Mouse (Mus musculus): ENCODE measurements around the gene Ms4a4c. TPM values are rescaled to one million over a fixed set of nuclear protein-coding genes. Genes with fewer than 3 reads are reported as not detected.

Gene Ms4a4c
- 0.29 and 1.6 TPM in 2 replicates for polyA plus RNA-seq (2014; fragmentation: Nextera tagmentation; extraction: Ambion mirVana)

DNA sequence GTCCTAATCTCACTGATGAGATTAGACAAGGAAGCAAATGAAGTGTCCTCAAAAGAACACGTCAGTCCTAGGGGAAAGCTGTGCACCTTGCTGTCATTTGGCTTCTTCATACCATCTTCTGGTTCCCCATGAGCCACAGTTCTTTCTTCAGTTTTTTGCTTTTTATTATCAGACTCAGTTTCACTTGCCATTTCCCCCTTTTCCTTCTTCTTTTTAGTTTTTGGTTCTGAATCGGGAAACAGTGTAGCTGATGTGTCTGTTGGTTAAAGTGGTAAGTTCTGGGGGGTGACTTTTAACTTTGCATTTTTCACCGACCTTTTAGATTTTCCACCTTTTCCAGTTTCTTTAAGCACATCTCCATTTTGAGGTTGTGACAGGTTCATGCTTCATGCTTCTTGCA is at the start of gene Ms4a4c:
Gene Ms4a4c (plus strand): TSS at position 244 of the 400 bp plus-strand sequence.
- no peak within 1 kb of the TSS for H3K4me2 ChIP-seq (replicated peaks; ENCODE audit: low read depth, low read length)
- H3K4me3 ChIP-seq (ENCODE audit: low read length), result no peak within 1 kb of the TSS
- no peaks in the 10 kb centered on the region for H3K9me3 ChIP-seq (ENCODE audit: control insufficient read depth, low read length)
- 90% methylated on average over 3 of the region's 3 CpGs for WGBS
- no peak within 1 kb of the TSS for H3K9ac ChIP-seq (ENCODE audit: low read depth, low read length)
- no peak within 1 kb of the TSS for H3K27ac ChIP-seq (ENCODE audit: low read depth, low read length)
- H3K27me3 ChIP-seq (ENCODE audit: control insufficient read depth, insufficient read depth, low read length), result no peaks in the 10 kb centered on the region
- H3K4me1 ChIP-seq (ENCODE audit: control insufficient read depth, insufficient read depth, low read length), result no peaks in the 10 kb centered on the region
- no peak for ATAC-seq (ENCODE audit: low FRiP score, low TSS enrichment)
- H3K36me3 ChIP-seq (ENCODE audit: control insufficient read depth, insufficient read depth, low read length), result no peaks in the 10 kb centered on the region

DNA sequence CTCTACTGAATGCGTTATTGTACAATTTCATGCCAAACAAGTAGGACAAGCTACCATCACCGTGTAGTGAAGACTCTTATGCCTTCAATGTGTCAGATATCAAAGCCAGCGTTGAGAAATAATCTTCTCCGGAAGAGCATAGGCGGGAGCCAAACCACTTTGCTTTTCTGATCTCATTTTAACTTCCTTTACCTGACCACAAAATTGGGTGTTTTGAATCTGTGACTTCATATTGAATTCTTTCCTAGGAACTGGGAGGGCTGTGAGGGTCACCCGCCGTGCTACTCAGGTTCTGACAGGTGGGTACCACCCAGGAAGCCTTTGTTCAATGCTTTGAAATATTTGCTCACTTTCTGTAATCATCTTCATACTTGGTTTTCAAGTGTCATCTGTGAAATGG is 48.8 kb upstream of the Ms4a4c start:
- Histone ChIP-seq H3K9me3 (ENCODE audit: control insufficient read depth, low read length) (no peaks in the 10 kb centered on the region), H3K9ac (ENCODE audit: low read depth, low read length) (no peak overlapping the region), H3K4me2 (replicated peaks; ENCODE audit: low read depth, low read length) (no peak overlapping the region), H3K36me3 (ENCODE audit: control insufficient read depth, insufficient read depth, low read length) (no peaks in the 10 kb centered on the region), H3K27ac (ENCODE audit: low read depth, low read length) (no peak overlapping the region), H3K27me3 (ENCODE audit: control insufficient read depth, insufficient read depth, low read length) (no peaks in the 10 kb centered on the region), H3K4me1 (ENCODE audit: control insufficient read depth, insufficient read depth, low read length) (no peaks in the 10 kb centered on the region), H3K4me3 (ENCODE audit: low read length) (no peak overlapping the region)
- 90% methylated on average over 7 of the region's 7 CpGs for WGBS
- no peak for ATAC-seq (ENCODE audit: low FRiP score, low TSS enrichment)

DNA sequence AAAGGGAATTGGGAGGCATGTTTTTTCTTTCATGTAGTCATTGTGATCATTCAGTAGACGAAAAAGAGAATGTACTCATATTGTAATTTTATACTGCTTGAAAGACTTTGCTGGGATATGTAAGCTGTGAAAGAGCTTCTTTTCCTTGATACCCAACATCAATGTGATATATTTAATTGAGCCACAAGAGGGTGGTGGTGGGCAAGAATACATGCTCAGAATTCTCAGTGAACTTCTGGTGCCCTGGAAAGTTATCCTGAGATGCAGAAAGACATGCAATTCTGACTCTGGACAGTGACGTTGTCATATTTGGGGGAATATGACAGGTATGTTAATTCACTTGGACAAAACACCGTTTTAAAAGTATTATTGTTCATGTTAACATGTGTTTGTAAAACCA is 44.5 kb upstream of the Ms4a4c start:
- H3K9ac ChIP-seq (ENCODE audit: low read depth, low read length), result no peak overlapping the region

DNA sequence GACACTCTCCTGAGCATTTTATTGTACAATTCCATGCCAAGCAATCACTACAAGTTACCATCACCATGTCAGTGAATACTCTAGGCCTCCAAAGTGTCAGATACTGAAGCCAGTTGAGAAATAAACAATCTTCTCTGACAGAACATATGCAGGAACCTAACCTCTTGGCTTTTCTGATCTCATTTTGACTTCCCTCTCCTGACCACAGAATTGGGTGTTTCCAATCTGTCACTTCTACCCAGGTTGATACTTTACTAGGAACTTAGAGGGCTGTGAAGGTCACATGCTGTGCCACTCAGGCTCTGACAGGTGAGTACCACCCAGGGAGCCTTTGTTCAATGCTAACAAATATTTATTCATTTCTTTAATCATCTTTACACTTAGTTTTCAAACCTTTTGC is 42.6 kb upstream of the Ms4a4c start:
- no peak overlapping the region for H3K4me3 ChIP-seq (ENCODE audit: low read length)
- H3K4me1 ChIP-seq (ENCODE audit: control insufficient read depth, insufficient read depth, low read length), result no peaks in the 10 kb centered on the region
- H3K27me3 ChIP-seq (ENCODE audit: control insufficient read depth, insufficient read depth, low read length), result no peaks in the 10 kb centered on the region
- H3K27ac ChIP-seq (ENCODE audit: low read depth, low read length), result no peak overlapping the region
- H3K36me3 ChIP-seq (ENCODE audit: control insufficient read depth, insufficient read depth, low read length), result no peaks in the 10 kb centered on the region
- ATAC-seq (ENCODE audit: low FRiP score, low TSS enrichment), result no peak
- H3K4me2 ChIP-seq (replicated peaks; ENCODE audit: low read depth, low read length), result no peak overlapping the region
- no peaks in the 10 kb centered on the region for H3K9me3 ChIP-seq (ENCODE audit: control insufficient read depth, low read length)
- H3K9ac ChIP-seq (ENCODE audit: low read depth, low read length), result no peak overlapping the region

More for the DNA sequence above, 44.5 kb upstream of the Ms4a4c start:
- Histone ChIP-seq H3K9me3 (ENCODE audit: control insufficient read depth, low read length) (no peaks in the 10 kb centered on the region), H3K4me1 (ENCODE audit: control insufficient read depth, insufficient read depth, low read length) (no peaks in the 10 kb centered on the region), H3K4me3 (ENCODE audit: low read length) (no peak overlapping the region), H3K27me3 (ENCODE audit: control insufficient read depth, insufficient read depth, low read length) (no peaks in the 10 kb centered on the region), H3K4me2 (replicated peaks; ENCODE audit: low read depth, low read length) (no peak overlapping the region), H3K27ac (ENCODE audit: low read depth, low read length) (no peak overlapping the region), H3K36me3 (ENCODE audit: control insufficient read depth, insufficient read depth, low read length) (no peaks in the 10 kb centered on the region)
- no peak for ATAC-seq (ENCODE audit: low FRiP score, low TSS enrichment)
- WGBS, result 65% methylated on average over 3 of the region's 3 CpGs

GRCm38 (mm10) chr19:11368310-11368709 is 36.3 kb upstream of the Ms4a4c start:
- Histone ChIP-seq H3K4me2 (replicated peaks; ENCODE audit: low read depth, low read length) (no peak overlapping the region), H3K9ac (ENCODE audit: low read depth, low read length) (no peak overlapping the region), H3K27me3 (ENCODE audit: control insufficient read depth, insufficient read depth, low read length) (no peaks in the 10 kb centered on the region), H3K9me3 (ENCODE audit: control insufficient read depth, low read length) (no peaks in the 10 kb centered on the region), H3K4me3 (ENCODE audit: low read length) (no peak overlapping the region), H3K4me1 (ENCODE audit: control insufficient read depth, insufficient read depth, low read length) (no peaks in the 10 kb centered on the region), H3K36me3 (ENCODE audit: control insufficient read depth, insufficient read depth, low read length) (no peaks in the 10 kb centered on the region), H3K27ac (ENCODE audit: low read depth, low read length) (no peak overlapping the region)
- ATAC-seq (ENCODE audit: low FRiP score, low TSS enrichment), result no peak
- 86% methylated on average over 3 of the region's 3 CpGs for WGBS

DNA sequence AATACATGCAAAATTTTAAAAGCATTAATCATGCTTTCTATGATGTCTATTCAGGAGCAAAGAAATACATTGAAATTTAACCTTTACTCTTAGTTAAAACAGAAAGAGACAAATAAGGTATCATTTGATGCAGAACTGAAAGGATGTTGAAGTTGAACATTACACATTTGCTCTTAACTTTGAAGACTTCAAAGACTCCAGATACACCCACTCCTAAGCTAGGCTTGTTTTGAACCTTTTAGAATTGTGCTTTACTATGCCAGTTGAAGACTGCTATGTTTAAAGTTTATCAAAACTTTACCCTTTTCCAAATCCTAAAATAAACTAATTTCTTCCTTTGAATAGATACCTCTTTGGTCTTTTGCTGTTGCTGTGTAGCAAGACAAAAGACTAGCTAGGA is 33.4 kb upstream of the Ms4a4c start:
- Histone ChIP-seq H3K36me3 (ENCODE audit: control insufficient read depth, insufficient read depth, low read length) (no peaks in the 10 kb centered on the region), H3K4me3 (ENCODE audit: low read length) (no peak overlapping the region), H3K27ac (ENCODE audit: low read depth, low read length) (no peak overlapping the region), H3K27me3 (ENCODE audit: control insufficient read depth, insufficient read depth, low read length) (no peaks in the 10 kb centered on the region), H3K4me1 (ENCODE audit: control insufficient read depth, insufficient read depth, low read length) (no peaks in the 10 kb centered on the region), H3K9me3 (ENCODE audit: control insufficient read depth, low read length) (no peaks in the 10 kb centered on the region), H3K4me2 (replicated peaks; ENCODE audit: low read depth, low read length) (no peak overlapping the region), H3K9ac (ENCODE audit: low read depth, low read length) (no peak overlapping the region)
- ATAC-seq (ENCODE audit: low FRiP score, low TSS enrichment), result no peak

- ATAC-seq (ENCODE audit: low FRiP score, low TSS enrichment), result no peak
- H3K4me3 ChIP-seq (ENCODE audit: low read length), result no peak within 1 kb of the TSS
- H3K9ac ChIP-seq (ENCODE audit: low read depth, low read length), result no peak within 1 kb of the TSS
- H3K4me2 ChIP-seq (replicated peaks; ENCODE audit: low read depth, low read length), result no peak within 1 kb of the TSS
- no peaks in the 10 kb centered on the region for H3K27me3 ChIP-seq (ENCODE audit: control insufficient read depth, insufficient read depth, low read length)
- H3K4me1 ChIP-seq (ENCODE audit: control insufficient read depth, insufficient read depth, low read length), result no peaks in the 10 kb centered on the region
- H3K36me3 ChIP-seq (ENCODE audit: control insufficient read depth, insufficient read depth, low read length), result no peaks in the 10 kb centered on the region
- H3K9me3 ChIP-seq (ENCODE audit: control insufficient read depth, low read length), result no peaks in the 10 kb centered on the region
- WGBS, result 73% methylated on average over 2 of the region's 2 CpGs
- H3K27ac ChIP-seq (ENCODE audit: low read depth, low read length), result no peak within 1 kb of the TSS
These were observed 29.3 kb upstream of the Ms4a4c start, which contains the start of gene Ms4a4a for GRCm38 (mm10) chr19:11375273-11375672. Gene Ms4a4a (plus strand): TSS chr19:11375523.

DNA sequence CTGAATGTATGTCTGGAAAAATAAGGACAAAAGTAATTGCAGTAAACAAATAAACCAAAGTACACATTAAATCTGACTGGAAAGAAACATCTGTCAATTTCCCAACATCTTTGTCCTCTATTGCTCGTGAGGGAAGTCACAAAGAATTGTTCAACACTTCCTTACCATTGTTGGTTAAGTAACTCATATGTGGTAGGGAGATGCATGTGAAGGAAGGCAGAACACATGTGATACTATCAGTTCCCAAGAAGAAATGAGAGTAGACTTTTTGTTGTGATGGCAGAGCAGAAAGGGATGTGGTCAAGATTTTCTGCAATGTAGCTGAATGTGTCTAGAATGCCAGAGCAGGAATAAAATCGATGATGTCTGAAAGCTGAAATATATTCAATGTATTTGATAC is 28.2 kb upstream of the Ms4a4c start:
- no peaks in the 10 kb centered on the region for H3K36me3 ChIP-seq (ENCODE audit: control insufficient read depth, insufficient read depth, low read length)
- no peaks in the 10 kb centered on the region for H3K9me3 ChIP-seq (ENCODE audit: control insufficient read depth, low read length)
- no peak overlapping the region for H3K4me2 ChIP-seq (replicated peaks; ENCODE audit: low read depth, low read length)
- no peak overlapping the region for H3K27ac ChIP-seq (ENCODE audit: low read depth, low read length)
- ATAC-seq (ENCODE audit: low FRiP score, low TSS enrichment), result no peak
- H3K27me3 ChIP-seq (ENCODE audit: control insufficient read depth, insufficient read depth, low read length), result no peaks in the 10 kb centered on the region
- no peak overlapping the region for H3K9ac ChIP-seq (ENCODE audit: low read depth, low read length)
- WGBS, result 77% methylated on average over 2 of the region's 2 CpGs
- H3K4me1 ChIP-seq (ENCODE audit: control insufficient read depth, insufficient read depth, low read length), result no peaks in the 10 kb centered on the region
- no peak overlapping the region for H3K4me3 ChIP-seq (ENCODE audit: low read length)

DNA sequence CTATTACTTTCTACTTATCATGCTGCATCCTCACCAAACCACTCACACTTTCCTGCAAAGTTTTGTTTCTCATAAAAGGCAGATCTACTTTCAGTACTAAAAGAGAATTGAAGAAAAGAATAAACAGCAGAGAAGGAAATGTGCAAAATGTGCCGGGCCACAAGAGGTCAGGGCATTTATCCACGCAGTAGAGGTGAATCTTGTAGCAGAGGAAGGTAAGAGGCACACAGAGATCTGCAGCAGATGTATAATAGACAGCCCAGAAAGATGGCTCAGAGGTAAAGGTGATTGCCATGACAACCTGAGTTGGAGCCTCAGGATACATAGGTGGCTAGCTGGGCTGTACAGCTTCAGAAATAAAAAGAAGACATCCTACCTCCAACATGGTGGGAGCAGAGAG is 17.5 kb upstream of the Ms4a4c start:
- H3K4me2 ChIP-seq (replicated peaks; ENCODE audit: low read depth, low read length), result no peak overlapping the region
- no peaks in the 10 kb centered on the region for H3K9me3 ChIP-seq (ENCODE audit: control insufficient read depth, low read length)
- H3K27ac ChIP-seq (ENCODE audit: low read depth, low read length), result no peak overlapping the region
- 78% methylated on average over 2 of the region's 2 CpGs for WGBS
- no peak overlapping the region for H3K4me3 ChIP-seq (ENCODE audit: low read length)
- no peaks in the 10 kb centered on the region for H3K27me3 ChIP-seq (ENCODE audit: control insufficient read depth, insufficient read depth, low read length)
- no peak for ATAC-seq (ENCODE audit: low FRiP score, low TSS enrichment)
- H3K9ac ChIP-seq (ENCODE audit: low read depth, low read length), result no peak overlapping the region
- no peaks in the 10 kb centered on the region for H3K36me3 ChIP-seq (ENCODE audit: control insufficient read depth, insufficient read depth, low read length)
- no peaks in the 10 kb centered on the region for H3K4me1 ChIP-seq (ENCODE audit: control insufficient read depth, insufficient read depth, low read length)

GRCm38 (mm10) chr19:11387685-11388084 is 16.9 kb upstream of the Ms4a4c start:
- 85% methylated on average over 4 of the region's 4 CpGs for WGBS
- Histone ChIP-seq H3K4me1 (ENCODE audit: control insufficient read depth, insufficient read depth, low read length) (no peaks in the 10 kb centered on the region), H3K4me2 (replicated peaks; ENCODE audit: low read depth, low read length) (no peak overlapping the region), H3K9me3 (ENCODE audit: control insufficient read depth, low read length) (no peaks in the 10 kb centered on the region), H3K36me3 (ENCODE audit: control insufficient read depth, insufficient read depth, low read length) (no peaks in the 10 kb centered on the region), H3K9ac (ENCODE audit: low read depth, low read length) (no peak overlapping the region), H3K27ac (ENCODE audit: low read depth, low read length) (no peak overlapping the region), H3K4me3 (ENCODE audit: low read length) (no peak overlapping the region), H3K27me3 (ENCODE audit: control insufficient read depth, insufficient read depth, low read length) (no peaks in the 10 kb centered on the region)
- ATAC-seq (ENCODE audit: low FRiP score, low TSS enrichment), result no peak

All from kidney, embryonic 14.5 days (tissue).